Mouse (Mus musculus): Measurements from ENCODE around the gene Cwc22.
"Not testable (repeated sequence)": the region's sequence is repeated elsewhere in the genome, so short reads cannot be mapped to it uniquely, and the experiment has no call there.

The Cwc22 gene

DNA sequence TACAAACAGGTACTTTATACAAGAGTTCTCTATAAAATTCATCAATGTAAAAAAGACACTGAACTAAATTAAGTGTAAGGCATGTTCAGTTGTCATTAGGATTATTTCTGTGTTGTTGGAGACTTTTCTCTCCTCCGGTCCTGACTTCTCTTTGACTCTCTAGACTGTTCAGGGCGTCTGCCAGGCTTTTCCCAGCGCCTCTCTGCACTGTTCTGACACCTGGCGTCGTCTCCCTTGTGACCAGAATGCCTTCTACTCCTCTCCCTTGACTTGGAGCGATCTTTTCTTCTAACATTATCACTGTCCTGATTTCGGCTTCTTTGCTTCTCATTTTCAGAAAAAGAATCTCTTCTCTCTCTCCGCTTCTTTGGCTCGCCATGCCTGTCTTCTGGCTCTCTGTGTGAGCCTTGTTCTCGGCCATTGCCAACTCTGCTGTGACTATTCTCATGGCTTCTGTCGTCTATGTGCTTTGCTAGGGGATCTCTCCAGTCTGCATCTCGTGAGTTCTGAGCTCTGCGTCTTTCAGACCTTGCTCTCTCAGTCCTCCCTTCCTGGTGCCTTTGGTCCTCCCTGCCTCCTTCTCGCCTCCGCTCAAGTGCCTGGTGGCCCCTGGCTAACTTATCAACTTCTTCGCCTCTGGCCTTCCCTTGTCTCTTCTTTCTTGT lies 50.1 kb downstream of the Cwc22 start:
- DNase-seq, result not testable (repeated sequence)

GRCm38 (mm10) chr2:77894896-77895295 lies 51.3 kb downstream of the Cwc22 start:
- DNase-seq, result no peak

GRCm38 (mm10) chr2:77893505-77893904 lies 52.7 kb downstream of the Cwc22 start:
- DNase-seq, result no peak

DNA sequence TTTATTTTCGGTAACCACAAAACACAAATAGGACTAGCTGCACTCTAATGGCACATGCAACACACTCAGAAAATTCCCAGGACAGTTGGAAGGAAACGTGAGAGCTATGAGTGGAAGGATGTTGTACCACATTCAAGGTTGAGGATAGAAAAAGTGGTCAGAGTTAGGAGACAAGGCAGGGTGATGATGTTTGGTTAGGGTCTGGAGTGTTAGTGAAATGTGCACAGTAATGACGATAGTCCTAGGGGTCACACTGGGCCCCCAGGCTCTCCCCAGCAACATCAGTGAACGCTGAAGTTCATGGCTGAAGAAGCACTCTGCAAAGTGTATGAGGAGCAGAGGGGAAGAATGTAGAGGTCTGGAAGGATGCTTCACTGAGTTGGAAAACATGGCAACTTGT lies 53.6 kb downstream of the Cwc22 start:
- DNase-seq, result no peak

- DNase-seq, result no peak
Observed at GRCm38 (mm10) chr2:77890836-77891438, 55.2 kb downstream of the Cwc22 start.

- no peak for DNase-seq
Observed at GRCm38 (mm10) chr2:77889949-77890348, 56.2 kb downstream of the Cwc22 start.

- DNase-seq, result no peak
Observed at GRCm38 (mm10) chr2:77889401-77889800, 56.8 kb downstream of the Cwc22 start.

DNA sequence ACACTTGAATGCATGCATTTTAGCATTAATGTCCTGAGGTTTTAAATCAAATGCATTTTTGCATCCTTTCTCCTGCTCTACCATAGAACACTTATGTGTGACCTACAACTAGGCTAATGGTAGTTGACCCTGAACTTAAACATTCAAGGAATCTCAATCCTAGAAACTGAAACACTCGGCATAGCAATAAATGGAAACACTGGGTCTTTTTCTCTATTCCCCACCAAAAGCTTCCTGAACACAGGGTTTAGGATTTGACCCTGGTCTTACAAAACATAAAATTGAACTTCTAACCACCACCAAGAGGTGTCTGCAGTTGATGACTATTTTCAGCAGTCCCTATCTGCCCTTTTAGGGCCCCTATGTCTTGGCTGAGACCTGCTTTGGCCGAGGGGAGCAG lies 57.3 kb downstream of the Cwc22 start:
- no peak for DNase-seq

DNA sequence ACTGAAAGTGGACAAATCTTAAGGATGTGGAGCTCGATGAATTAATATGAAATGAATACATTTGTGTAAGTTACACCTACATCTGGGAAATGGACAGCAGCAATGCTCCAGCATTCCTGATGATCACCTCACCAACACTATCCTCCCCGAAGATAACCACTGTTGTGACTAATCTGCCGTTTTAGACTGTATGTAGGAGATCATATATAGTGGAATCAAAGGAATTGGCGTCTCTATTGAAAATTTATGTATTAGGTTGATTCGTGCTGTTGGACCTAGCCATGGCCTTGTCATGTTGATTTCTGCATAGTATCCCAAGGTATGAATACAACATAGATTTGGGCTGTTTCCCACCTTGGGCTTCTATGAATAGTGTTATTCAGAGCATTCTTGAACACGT lies 58.1 kb downstream of the Cwc22 start:
- DNase-seq, result no peak

GRCm38 (mm10) chr2:77887166-77887565 lies 59.0 kb downstream of the Cwc22 start:
- no peak for DNase-seq

DNA sequence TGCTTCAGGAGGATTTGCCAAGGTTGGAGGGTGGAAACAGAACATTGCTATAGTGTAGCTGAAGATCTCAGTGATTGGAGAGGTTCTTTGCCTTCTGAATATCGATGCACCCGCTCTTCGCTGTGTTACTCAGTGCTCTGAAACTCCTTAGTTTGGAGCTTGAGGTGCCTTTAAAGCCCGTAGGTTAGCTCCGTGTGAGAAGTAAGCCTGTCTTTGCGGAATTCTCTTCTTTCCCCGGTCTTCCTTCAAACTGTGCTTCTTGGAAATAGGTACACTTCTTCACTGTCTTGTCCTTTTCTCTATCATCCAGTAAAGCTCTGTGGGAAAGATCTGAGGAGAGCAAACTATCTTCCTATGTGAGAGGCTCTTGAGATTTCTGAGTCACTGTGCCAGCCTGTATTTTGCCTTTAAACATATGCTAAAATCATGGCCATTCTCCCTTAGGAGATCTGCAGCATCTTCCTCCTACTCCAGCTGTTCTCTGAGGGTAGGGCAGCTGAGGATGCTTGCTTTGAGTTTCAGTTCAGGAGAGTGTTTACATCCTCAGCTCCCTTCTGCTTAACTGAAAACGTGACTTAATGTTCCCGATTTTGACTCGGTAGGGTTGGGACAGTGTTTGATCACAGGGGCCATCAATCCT lies 60.6 kb downstream of the Cwc22 start:
- DNase-seq, result no peak

DNA sequence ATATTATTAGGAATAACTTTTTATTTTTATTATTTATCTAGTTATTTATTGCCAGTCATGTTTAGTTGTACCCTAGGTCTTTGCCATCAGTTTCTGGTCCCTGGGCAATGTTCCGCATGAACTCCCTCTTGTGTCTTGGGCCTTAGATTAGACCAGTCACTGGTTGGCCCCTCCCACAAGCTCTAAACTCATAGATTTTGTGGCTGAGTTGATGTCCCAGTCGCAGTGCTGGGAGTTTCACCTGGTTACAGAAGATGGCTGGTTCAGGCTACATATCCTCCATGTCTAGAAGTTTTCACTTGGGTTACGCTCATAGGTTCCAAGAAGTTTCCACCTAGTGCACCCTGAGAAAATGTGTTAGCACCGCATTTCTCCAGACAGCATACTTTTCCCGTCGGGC lies 61.1 kb downstream of the Cwc22 start:
- DNase-seq, result no peak

GRCm38 (mm10) chr2:77884491-77884890 lies 61.7 kb downstream of the Cwc22 start:
- no peak for DNase-seq

DNA sequence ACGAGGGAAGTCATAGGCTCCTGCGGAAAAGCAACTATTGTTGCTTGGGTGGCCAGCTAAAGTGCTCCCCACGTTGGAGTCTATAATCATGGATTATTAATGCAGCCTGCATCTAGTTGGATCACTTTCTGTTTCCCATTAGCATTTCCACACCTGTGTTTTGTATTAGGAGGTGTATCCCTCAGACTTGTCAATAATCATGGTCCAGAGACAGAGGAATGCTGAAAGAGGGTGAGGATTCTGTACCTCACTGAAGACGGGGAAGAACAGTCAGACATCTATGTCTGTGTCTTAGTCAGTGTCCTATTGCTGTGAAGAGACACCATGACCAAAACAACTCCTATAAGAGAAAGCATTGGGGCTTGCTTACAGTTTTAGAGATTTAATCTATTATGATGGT lies 63.2 kb downstream of the Cwc22 start:
- no peak for DNase-seq

- no peak for DNase-seq
Observed at GRCm38 (mm10) chr2:77881301-77882199, 64.6 kb downstream of the Cwc22 start.

DNA sequence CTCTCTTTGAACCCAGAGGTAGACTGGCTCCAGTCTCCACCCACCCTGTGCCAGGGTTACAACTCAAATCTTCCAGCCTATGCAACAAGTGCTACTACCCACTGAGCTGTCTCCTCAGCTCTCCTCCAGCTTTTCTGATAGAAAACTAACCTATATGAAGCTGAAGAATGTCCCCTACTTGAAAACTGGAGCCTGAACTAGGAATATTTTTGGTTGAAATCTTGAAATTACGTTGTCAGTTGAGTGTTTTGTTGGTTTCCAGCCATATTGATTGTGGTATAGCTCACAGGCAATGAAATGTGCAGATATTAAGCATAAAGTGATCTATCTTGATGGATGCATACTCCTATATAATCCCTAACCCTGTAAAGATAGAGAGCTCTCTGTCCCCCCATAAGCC lies 65.8 kb downstream of the Cwc22 start:
- no peak for DNase-seq

- no peak for DNase-seq
Observed at GRCm38 (mm10) chr2:77879736-77880135, 66.4 kb downstream of the Cwc22 start.

DNA sequence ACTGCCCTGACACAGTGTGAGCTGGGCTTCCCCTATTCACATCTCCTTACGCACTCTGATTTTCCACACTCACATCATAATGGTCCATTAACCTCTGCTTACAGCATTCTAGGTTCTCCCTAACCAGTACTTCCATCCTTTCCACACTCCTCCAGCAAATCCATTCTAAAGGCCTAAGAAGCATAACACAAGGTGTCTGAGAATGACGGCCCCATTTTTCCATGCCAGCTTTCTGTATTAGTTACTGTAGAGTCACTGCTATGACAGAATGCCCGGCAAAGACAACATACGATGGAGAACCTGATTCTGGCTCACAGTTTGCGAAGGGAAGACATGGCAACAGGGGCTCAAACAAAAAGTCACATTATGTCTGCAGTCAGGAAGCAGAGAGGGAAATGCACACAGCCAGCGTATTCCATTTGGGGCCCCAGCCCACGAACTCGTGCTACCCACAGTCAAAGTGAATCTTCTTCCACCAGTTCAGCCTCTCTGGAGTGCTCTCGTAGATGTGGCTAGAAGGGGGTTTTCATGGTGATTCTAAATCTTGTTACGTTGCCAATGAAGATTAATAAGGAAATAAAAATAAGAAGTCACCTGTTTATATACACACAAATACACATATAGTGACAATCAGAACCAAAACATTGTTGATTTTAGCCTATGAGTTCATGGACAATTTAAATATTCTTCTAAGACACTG lies 68.9 kb downstream of the Cwc22 start:
- no peak for DNase-seq

GRCm38 (mm10) chr2:77876331-77876730 lies 69.8 kb downstream of the Cwc22 start:
- no peak for DNase-seq

- no peak for DNase-seq
Observed at GRCm38 (mm10) chr2:77875516-77875915, 70.7 kb downstream of the Cwc22 start.

GRCm38 (mm10) chr2:77874678-77875077 lies 71.5 kb downstream of the Cwc22 start:
- no peak for DNase-seq

DNA sequence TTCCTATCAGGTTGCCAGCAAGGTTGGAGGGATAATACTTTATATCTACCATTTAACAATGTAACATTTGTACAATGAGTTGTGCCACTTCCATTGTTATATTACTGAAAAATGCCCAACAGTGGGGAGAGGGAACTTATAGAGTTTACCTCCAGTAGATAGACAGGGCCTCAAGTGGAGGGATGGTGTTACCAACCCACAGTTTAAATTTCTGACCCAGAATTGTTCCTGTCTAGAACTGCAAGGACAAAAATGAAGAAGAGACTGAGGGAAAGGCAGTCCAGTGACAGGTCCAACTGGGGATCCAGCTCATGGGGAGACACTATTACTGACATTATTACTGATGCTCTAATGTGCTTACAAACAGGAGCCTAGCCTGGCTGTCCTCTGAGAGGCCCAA lies 72.4 kb downstream of the Cwc22 start:
- no peak for DNase-seq

DNA sequence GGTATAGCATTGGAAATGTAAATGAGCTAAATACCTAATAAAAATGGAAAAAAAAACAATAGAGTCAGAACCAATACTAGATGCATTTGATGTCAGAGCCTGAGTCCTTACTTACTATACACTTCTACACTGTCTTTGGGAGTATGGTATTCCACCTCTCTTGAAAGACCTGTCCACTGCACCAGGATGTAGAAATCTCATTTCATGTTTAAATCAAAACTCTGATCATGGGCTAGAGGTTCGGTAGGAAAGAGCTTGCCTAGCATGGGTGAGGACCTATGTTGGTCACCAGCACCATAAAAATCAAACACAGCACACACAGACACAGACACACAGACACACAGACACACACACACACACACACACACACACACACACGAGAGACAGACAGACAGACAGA lies 73.5 kb downstream of the Cwc22 start:
- DNase-seq, result no peak

All from lung, adult 18-20 months (tissue).